Mouse (Mus musculus): ENCODE results near the gene Pde2a.

GRCm38 (mm10) chr7:101483498-101484115, 62.1 kb downstream of the Pde2a start:
- TF ChIP-seq EP300 (IDR thresholded peaks at IDR 0.05; ENCODE audit: low read depth): no peak
- no peak for TF ChIP-seq CTCF (IDR thresholded peaks at IDR 0.05; ENCODE audit: low read depth)
